Mouse (Mus musculus): ENCODE data around the gene Actl11.
A peak's percentile ranks its signal among the peaks of the same experiment; 100 is the strongest.

Actl11 gene

DNA sequence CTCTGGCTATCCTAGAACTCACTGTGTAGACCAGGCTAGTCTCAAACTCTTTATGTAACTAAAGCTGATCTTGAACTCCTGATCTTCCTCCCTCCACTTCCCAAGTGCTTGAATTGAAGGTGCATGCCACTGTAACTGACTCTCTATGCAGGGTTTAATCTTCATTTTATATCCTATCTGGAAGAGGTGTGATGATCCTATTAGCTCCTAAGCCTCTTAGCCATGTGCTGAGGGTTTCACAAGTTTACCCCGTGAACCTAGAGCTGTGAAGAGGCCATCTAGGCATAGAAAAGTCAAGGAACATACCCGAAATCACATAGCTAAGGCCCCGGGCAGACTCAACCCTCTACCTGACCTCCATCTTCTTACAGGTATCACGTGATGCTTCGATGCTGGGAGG lies 8.8 kb upstream of the Actl11 start:
- no peak for DNase-seq (ENCODE audit: low spot score)

GRCm38 (mm10) chr9:107923021-107923420 lies 5.2 kb upstream of the Actl11 start:
- no peak for DNase-seq (ENCODE audit: low spot score)

GRCm38 (mm10) chr9:107923956-107924355 lies 4.3 kb upstream of the Actl11 start:
- no peak for DNase-seq (ENCODE audit: low spot score)

DNA sequence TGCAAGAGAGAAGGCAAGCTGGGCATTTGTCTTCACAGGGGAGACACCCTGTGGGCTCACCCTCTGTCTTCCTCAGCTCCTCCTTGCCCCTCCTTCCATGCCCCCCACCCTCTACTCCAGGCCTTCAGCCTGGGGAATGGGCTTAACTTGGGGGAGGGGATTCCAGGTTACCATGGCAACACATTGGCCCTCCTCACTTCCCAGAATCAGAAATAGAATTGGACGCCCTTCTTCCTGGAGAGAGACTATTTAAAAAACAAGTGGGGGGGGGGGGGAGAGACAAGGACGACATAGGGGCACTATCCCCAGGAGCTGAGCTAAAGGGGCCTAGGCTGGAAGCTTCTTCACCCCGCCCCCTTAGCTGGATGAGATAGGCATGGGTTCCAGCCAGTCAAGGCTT lies 3.0 kb upstream of the Actl11 start:
- DNase-seq (ENCODE audit: low spot score) = no peak

DNA sequence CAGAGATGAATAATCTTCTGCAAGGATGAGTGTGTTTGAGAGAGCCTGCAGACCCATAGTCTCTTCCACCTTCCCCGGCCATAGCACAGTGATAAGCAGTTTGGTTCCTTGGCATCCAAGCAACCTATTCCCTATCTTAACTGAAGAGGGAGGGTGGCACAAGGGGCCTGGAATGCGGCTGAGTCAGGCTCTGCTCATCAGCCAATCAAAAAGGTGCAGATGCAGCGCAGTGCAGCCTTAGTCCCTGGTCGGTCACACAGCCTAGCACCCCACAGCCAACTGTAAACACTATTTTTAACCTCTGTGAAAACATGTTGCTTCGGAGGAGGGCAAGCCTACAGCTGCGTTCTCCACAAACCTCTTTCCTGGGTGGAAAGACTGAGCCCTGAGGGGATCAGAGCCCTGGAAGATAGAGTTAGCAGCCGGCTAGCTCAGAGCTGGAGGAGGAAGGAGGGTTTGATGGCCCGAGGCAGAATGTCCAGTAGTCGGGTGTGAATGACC lies 1.3 kb upstream of the Actl11 start:
- DNase-seq (ENCODE audit: low spot score) = no peak

GRCm38 (mm10) chr9:107927749-107928148 lies 520 bp upstream of the Actl11 start:
- DNase-seq (ENCODE audit: low spot score) = no peak

- DNase-seq (ENCODE audit: low spot score) = no peak
These were observed 4.0 kb downstream of the Actl11 start for GRCm38 (mm10) chr9:107932221-107932620.

- no peak for DNase-seq (ENCODE audit: low spot score)
These were observed 5.9 kb downstream of the Actl11 start for GRCm38 (mm10) chr9:107934146-107934545.

GRCm38 (mm10) chr9:107935374-107935773 lies 7.1 kb downstream of the Actl11 start, which contains the start of gene Camkv:
Gene Camkv, plus strand, starts transcription at chr9:107935674.
- DNase-seq (ENCODE audit: low spot score) = no peak

GRCm38 (mm10) chr9:107935790-107936214 lies 7.5 kb downstream of the Actl11 start:
- DNase-seq (ENCODE audit: low spot score) = no peak

GRCm38 (mm10) chr9:107936215-107936822 lies 8.1 kb downstream of the Actl11 start:
- DNase-seq (ENCODE audit: low spot score) = no peak

- no peak for DNase-seq (ENCODE audit: low spot score)
These were observed 8.6 kb downstream of the Actl11 start for GRCm38 (mm10) chr9:107936831-107937230.

DNA sequence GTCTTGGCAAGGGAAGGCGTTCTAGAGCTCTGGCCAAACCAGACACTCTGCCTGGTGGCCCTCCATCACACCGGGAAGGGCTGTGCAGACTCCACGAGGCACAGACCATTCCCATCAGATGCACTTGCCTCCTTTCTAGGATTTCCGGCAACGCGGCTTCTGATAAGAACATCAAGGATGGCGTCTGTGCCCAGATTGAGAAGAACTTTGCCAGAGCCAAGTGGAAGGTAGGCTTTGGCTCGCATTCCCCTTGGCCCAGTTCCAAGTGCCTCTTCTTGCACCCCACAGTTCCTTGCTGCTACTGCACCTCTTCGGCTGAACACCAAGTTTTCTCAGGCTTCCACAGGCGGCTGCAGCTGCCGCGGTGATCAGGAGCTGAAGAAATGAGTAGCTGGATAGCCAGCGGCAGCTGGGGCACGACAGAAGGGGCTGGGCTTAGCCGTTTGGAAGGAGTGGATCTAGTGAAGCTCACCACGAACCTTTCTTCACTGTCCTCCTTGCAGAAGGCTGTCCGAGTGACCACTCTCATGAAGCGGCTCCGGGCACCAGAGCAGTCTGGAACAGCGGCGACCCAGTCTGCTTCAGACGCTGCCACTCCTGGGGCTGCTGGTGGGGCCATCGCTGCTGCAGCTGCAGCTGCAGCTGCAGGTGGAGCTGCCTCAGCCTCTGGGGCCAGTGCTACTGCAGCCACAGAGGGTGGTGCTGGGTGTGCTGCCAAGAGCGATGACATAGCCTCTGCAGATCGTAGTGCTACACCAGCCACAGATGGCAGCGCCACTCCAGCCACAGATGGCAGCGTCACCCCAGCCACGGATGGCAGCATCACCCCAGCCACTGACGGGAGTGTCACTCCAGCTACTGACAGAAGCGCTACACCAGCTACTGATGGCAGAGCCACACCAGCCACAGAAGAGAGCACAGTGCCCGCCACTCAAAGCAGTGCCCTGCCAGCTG lies 19.2 kb downstream of the Actl11 start:
- no peak for DNase-seq (ENCODE audit: low spot score)

DNA sequence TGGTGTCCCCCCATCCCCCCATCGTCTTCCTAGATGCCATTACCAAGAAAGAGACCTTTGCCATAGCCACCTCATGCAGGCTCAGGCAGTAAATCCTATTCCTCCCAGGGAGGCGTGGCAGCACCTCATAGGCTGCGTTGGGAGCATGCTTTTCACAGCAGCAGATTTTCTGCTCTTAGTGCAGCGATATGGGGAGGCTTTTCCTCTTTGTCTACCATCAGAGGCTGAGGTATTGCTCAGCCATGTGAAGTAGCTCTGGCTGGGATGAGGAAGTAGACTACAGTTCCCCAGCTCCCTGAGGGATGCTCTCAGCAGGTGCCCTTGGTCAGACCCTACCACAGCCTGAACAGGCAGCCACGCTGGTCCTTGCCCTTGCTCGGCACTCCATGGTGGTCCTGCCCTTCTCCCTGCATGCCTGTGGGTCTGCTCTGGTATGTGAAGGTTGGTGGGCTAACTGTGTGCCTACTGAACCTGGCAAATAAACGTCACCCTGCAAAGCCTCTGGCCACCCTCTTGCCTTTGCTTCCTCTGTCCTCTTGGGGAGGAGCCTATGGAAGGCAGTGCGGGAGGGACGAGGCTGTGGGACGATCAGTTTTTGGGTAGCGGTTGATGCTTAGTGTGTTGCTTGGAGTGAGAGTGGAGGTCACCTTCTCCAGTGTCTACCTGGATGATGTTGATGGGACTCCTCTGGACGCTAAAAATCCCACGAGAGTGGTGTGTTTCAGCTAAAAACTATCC lies 21.1 kb downstream of the Actl11 start:
- no peak for DNase-seq (ENCODE audit: low spot score)

- no peak for DNase-seq (ENCODE audit: low spot score)
These were observed 21.6 kb downstream of the Actl11 start, which contains the start of gene Traip for GRCm38 (mm10) chr9:107949922-107950235. Gene Traip, plus strand, starts transcription at chr9:107950136.

GRCm38 (mm10) chr9:107950460-107951355 lies 22.4 kb downstream of the Actl11 start:
- DNase-seq (ENCODE audit: low spot score) = peak; percentile 82

GRCm38 (mm10) chr9:107955613-107956289 lies 27.5 kb downstream of the Actl11 start:
- no peak for DNase-seq (ENCODE audit: low spot score)

DNA sequence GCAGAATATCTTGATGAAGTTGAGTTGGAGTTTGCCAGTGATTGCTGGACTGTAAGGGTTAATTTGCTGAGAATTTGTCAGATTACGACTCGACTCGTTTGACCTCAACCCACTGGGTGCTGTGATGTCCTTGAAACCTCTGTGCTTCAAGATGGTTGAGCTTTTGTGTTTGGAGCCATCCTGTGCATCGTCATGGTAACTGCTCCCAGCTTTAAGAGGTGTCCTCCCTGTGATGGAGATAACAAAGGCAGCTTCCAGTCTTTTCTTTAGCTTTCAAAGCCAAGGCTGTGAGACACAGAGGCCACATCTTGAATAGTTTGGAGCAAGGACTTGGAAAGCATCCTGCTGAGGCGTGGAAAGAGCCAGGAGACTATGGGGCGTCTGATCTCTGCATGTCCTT lies 28.9 kb downstream of the Actl11 start:
- DNase-seq (ENCODE audit: low spot score) = no peak

GRCm38 (mm10) chr9:107959896-107960295 lies 31.6 kb downstream of the Actl11 start:
- no peak for DNase-seq (ENCODE audit: low spot score)

GRCm38 (mm10) chr9:107960928-107961327 lies 32.7 kb downstream of the Actl11 start:
- no peak for DNase-seq (ENCODE audit: low spot score)

- DNase-seq (ENCODE audit: low spot score) = no peak
These were observed 33.1 kb downstream of the Actl11 start for GRCm38 (mm10) chr9:107961351-107961762.
